ENCODE assay signal across 19 mouse cellular contexts in the genomic region with DNA sequence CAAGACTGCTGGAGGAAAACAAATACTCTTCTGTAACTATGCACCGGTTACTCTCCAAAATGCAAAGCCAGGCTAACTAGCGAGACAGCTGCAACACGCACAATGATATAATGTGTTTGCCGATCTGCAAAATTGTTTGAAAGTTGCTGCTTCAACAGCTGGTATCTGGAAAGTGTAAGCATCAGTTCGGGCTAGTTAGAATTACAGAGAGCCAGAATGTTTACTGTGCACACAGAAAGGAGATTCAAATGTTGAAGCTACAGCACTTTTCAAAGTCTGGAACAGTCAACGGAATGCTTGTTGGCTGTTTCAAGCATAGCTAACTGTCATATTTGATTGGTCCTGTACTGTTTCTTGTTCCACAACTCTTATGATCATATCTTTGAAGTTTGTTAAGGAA. TPM values are rescaled to one million over a fixed set of nuclear protein-coding genes. Genes with fewer than 3 reads are reported as not detected.
DNase-seq lines count a peak whose midpoint lies in the region; ATAC-seq and TF ChIP-seq lines count a peak whose summit lies in the region.
"Had no signal": no experiment of that assay in that cellular context is flagged by ENCODE, and none has a peak within 500 bp of the region (broad histone marks: within the 10 kb centered on the region; RNA-seq: fewer than 3 reads in every experiment).

No protein-coding gene starts in this region.

- no peak overlapping the region for H3K4me2 ChIP-seq in stomach, embryonic 14.5 days (replicated peaks; ENCODE audit: low read depth, low read length)
- H3K4me2 ChIP-seq in stomach, postnatal 0 days (replicated peaks; ENCODE audit: low read depth): no peak overlapping the region
- H3K4me2 ChIP-seq: embryonic facial prominence, embryonic 15.5 days; heart, embryonic 12.5 days; hindbrain, embryonic 14.5 days had no signal

- peak; percentile 52; the same call in 1 of the 2 replicates for ATAC-seq in frontal cortex, adult (ENCODE audit: low TSS enrichment)
- peak; percentile 72; the same call in 1 of the 2 replicates for ATAC-seq in stomach, embryonic 14.5 days (ENCODE audit: insufficient number of reproducible peaks, insufficient read depth, low FRiP score, low read depth)
- no peak for ATAC-seq in stomach, postnatal 0 days (ENCODE audit: low FRiP score, low TSS enrichment)

- H3K4me1 ChIP-seq in stomach, embryonic 14.5 days (ENCODE audit: control insufficient read depth, insufficient read depth, low read length): no peaks in the 10 kb centered on the region
- H3K4me1 ChIP-seq in stomach, postnatal 0 days (replicated peaks; ENCODE audit: control insufficient read depth, insufficient read depth): no peaks in the 10 kb centered on the region
- H3K4me1 ChIP-seq: embryonic facial prominence, embryonic 15.5 days; heart, embryonic 12.5 days; hindbrain, embryonic 10.5 days had no signal

- no peak overlapping the region for H3K27ac ChIP-seq in stomach, embryonic 14.5 days (ENCODE audit: low read length)
- no peak overlapping the region for H3K27ac ChIP-seq in stomach, postnatal 0 days (replicated peaks)
- H3K27ac ChIP-seq: embryonic facial prominence, embryonic 15.5 days; gastrocnemius, adult 2 months; hindbrain, embryonic 10.5 days; hindbrain, embryonic 14.5 days had no signal

- H3K36me3 ChIP-seq in stomach, embryonic 14.5 days (ENCODE audit: control insufficient read depth, insufficient read depth, low read length): no peaks in the 10 kb centered on the region
- no peaks in the 10 kb centered on the region for H3K36me3 ChIP-seq in stomach, postnatal 0 days (ENCODE audit: control insufficient read depth, insufficient read depth, low read length)
- H3K36me3 ChIP-seq: embryonic facial prominence, embryonic 15.5 days; heart, embryonic 12.5 days; hindbrain, embryonic 10.5 days had no signal

- TF ChIP-seq EP300 in stomach, postnatal 0 days (optimal IDR thresholded peaks at IDR 0.05): no peak

- no peaks in the 10 kb centered on the region for H3K9me3 ChIP-seq in stomach, embryonic 14.5 days (ENCODE audit: control insufficient read depth, low read depth, low read length)
- no peaks in the 10 kb centered on the region for H3K9me3 ChIP-seq in stomach, postnatal 0 days (ENCODE audit: control insufficient read depth, low read length)
- H3K9me3 ChIP-seq: embryonic facial prominence, embryonic 15.5 days; heart, embryonic 12.5 days; hindbrain, embryonic 10.5 days had no signal

- no peak overlapping the region for H3K9ac ChIP-seq in stomach, embryonic 14.5 days (replicated peaks; ENCODE audit: low read depth, low read length)
- H3K9ac ChIP-seq in stomach, postnatal 0 days (ENCODE audit: low read length): no peak overlapping the region
- H3K9ac ChIP-seq: embryonic facial prominence, embryonic 15.5 days; heart, embryonic 12.5 days; hindbrain, embryonic 14.5 days had no signal

- TF ChIP-seq CTCF in stomach, postnatal 0 days (IDR thresholded peaks at IDR 0.05; ENCODE audit: low read depth): no peak

- WGBS in stomach, embryonic 14.5 days: 34% methylated on average over 6 of the region's 6 CpGs
- 16% methylated on average over 6 of the region's 6 CpGs for WGBS in stomach, postnatal 0 days

- no peak overlapping the region for H3K4me3 ChIP-seq in stomach, embryonic 14.5 days (ENCODE audit: low read depth, low read length)
- no peak overlapping the region for H3K4me3 ChIP-seq in stomach, postnatal 0 days (ENCODE audit: low read depth, low read length)
- H3K4me3 ChIP-seq: embryonic facial prominence, embryonic 15.5 days; gastrocnemius, adult 2 months; heart, embryonic 12.5 days; hindbrain, embryonic 10.5 days had no signal

- no peak for DNase-seq in frontal cortex, adult 2 months (ENCODE audit: extremely low spot score in 1 of 2, low spot score in 1 of 2)
- DNase-seq in stomach, postnatal 0 days (ENCODE audit: low spot score): no peak
- DNase-seq in forelimb bud, embryonic 11.5 days (ENCODE audit: low read depth, low spot score): peak; percentile 1
- peak; percentile 11 for DNase-seq in telencephalon, adult 2 months (ENCODE audit: low read depth, low spot score)
- DNase-seq in ovary, postnatal 10 days (ENCODE audit: low spot score): no peak
- DNase-seq in testis, postnatal 14 days (ENCODE audit: low spot score): no peak
- DNase-seq: adrenal gland, adult 2 months; adrenal gland, postnatal 25 days; cerebellum, adult 11-12 months; cerebellum, adult 9-11 months; cerebellum, postnatal 36 days; gastrocnemius, adult 2 months; gastrocnemius, postnatal 25 days had no signal

- no peaks in the 10 kb centered on the region for H3K27me3 ChIP-seq in stomach, embryonic 14.5 days (ENCODE audit: control insufficient read depth, insufficient read depth, low read length)
- no peaks in the 10 kb centered on the region for H3K27me3 ChIP-seq in stomach, postnatal 0 days (ENCODE audit: control insufficient read depth, insufficient read depth, low read length)
- H3K27me3 ChIP-seq: embryonic facial prominence, embryonic 15.5 days; heart, embryonic 12.5 days had no signal

RNA-seq across cellular contexts. Expression of a gene that starts 42.6 kb away (rescaled TPM):
- 69.3 and 74.6 TPM in 2 replicates for polyA plus RNA-seq in frontal cortex, adult 2 months (2012; rRNA removed)
- polyA plus RNA-seq in stomach, embryonic 14.5 days (2014; fragmentation: Nextera tagmentation; extraction: Ambion mirVana): 1.7 and 1.9 TPM in 2 replicates
- polyA plus RNA-seq in stomach, postnatal 0 days (2015; fragmentation: Nextera tagmentation; extraction: Ambion mirVana): 0.58 and 0.75 TPM in 2 replicates
- polyA plus RNA-seq: adrenal gland, adult 2 months; heart, embryonic 12.5 days had no signal

Comparison
In these comparisons a context has a peak if more than half of its experiments do, and no peak if none do; other contexts are left out.
1. DNase-seq: peak in forelimb bud, embryonic 11.5 days (single experiment) and telencephalon, adult 2 months (single experiment); none in frontal cortex, adult 2 months (0 of 2), stomach, postnatal 0 days (single experiment), ovary, postnatal 10 days (single experiment) and testis, postnatal 14 days (single experiment).
2. RNA of a gene that starts 42.6 kb away (polyA plus RNA-seq): 69.3 to 74.6 TPM in frontal cortex, adult 2 months; 1.7 to 1.9 TPM in stomach, embryonic 14.5 days and 0.58 to 0.75 TPM in stomach, postnatal 0 days; every median in the first group is over 10 times any median in the second.